Mouse (Mus musculus) neural tube, embryonic 14.5 days (tissue): ENCODE measurements around the gene R3hdm4. TPM values are rescaled to one million over a fixed set of nuclear protein-coding genes. Genes with fewer than 3 reads are reported as not detected.

Source experiments
- ATAC-seq: fragments of 200-750 bp; cut with Nextera tagmentation; 2 replicates; pipeline ENCODE4 v1.8.0; 2017; ENCODE audit warnings: low read depth, mild to moderate bottlenecking, moderate TSS enrichment, moderate library complexity
- H3K27ac ChIP-seq: fragments of 300-500 bp; sonication (generic); 2 replicates; pipeline ENCODE4 v1.5.1; 2014; ENCODE audit warnings: low read depth, mild to moderate bottlenecking, control low read depth, low read length, moderate library complexity, mixed read lengths
- H3K27me3 ChIP-seq: fragments of 300-500 bp; sonication (generic); 2 replicates; pipeline ENCODE4 v1.6.1; 2014; ENCODE audit warnings: low read length; ENCODE audit not compliant: control insufficient read depth, insufficient read depth
- H3K36me3 ChIP-seq: fragments of 300-500 bp; sonication (generic); 2 replicates; pipeline ENCODE4 v1.6.1; 2014; ENCODE audit warnings: low read length, mixed read lengths; ENCODE audit not compliant: control insufficient read depth, insufficient read depth
- H3K4me1 ChIP-seq: fragments of 300-500 bp; sonication (generic); 2 replicates; pipeline ENCODE4 v1.6.1; 2014; ENCODE audit warnings: low read length; ENCODE audit not compliant: control insufficient read depth, insufficient read depth
- H3K4me2 ChIP-seq: fragments of 300-500 bp; sonication (generic); 2 replicates; pipeline ENCODE4 v1.6.1; 2014; ENCODE audit warnings: mild to moderate bottlenecking, low read depth, low read length, control low read depth
- H3K4me3 ChIP-seq: fragments of 300-500 bp; sonication (generic); 2 replicates; pipeline ENCODE4 v1.5.1; 2014; ENCODE audit warnings: low read depth, low read length, control low read depth, mixed read lengths
- H3K9ac ChIP-seq: fragments of 300-500 bp; sonication (generic); replicated peaks from 2 replicates; pipeline ENCODE4 v1.6.1; 2014; ENCODE audit warnings: low read depth, mild to moderate bottlenecking, control low read depth, low read length, mixed read lengths
- H3K9me3 ChIP-seq: fragments of 300-500 bp; sonication (generic); 2 replicates; pipeline ENCODE4 v1.6.1; 2016; ENCODE audit warnings: low read length; ENCODE audit not compliant: control insufficient read depth
- whole genome bisulfite sequencing: fragments of 180-500 bp; shearing (Covaris S2); extraction: QIAGEN DNeasy Blood & Tissue Kit; methylation state at CpG from one replicate; pipeline ENCODE4 v1.1.7; 2014; 5-methylcytosine and 5-hydroxymethylcytosine counted together
- polyA plus RNA-seq: library from polyadenylated mRNA; unstranded; fragments of >200 nt; fragmentation: Nextera tagmentation; extraction: Ambion mirVana; gene quantifications from 2 replicates; pipeline ENCODE4 v1.2.1, GENCODE M21; 2014

Gene R3hdm4
- 253 and 265 TPM in 2 replicates for polyA plus RNA-seq

GRCm38 (mm10) chr10:79920958-79921535 lies at the start of gene R3hdm4:
Gene R3hdm4, minus strand, starts transcription at chr10:79921208.
- H3K9ac ChIP-seq, result 0 out of 2 replicates have a peak within 1 kb of the TSS, but pooled peaks have one; percentile 32
- no peak for ATAC-seq
- peaks cover 10% of the 10 kb centered on the region for H3K4me1 ChIP-seq
- no peak within 1 kb of the TSS for H3K27ac ChIP-seq
- H3K9me3 ChIP-seq, result no peaks in the 10 kb centered on the region
- peak within 1 kb of the TSS; percentile 12 for H3K4me3 ChIP-seq
- H3K27me3 ChIP-seq, result peaks cover 60% of the 10 kb centered on the region
- H3K4me2 ChIP-seq, result peak within 1 kb of the TSS; percentile 44
- no peaks in the 10 kb centered on the region for H3K36me3 ChIP-seq
- WGBS, result 3% methylated on average over 34 of the region's 41 CpGs

- Histone ChIP-seq H3K27me3 (peaks cover 22% of the 10 kb centered on the region), H3K4me3 (peak within 1 kb of the TSS; percentile 25), H3K9ac (peak within 1 kb of the TSS; percentile 32; the same call in 1 of the 2 replicates), H3K4me2 (peak within 1 kb of the TSS; percentile 50), H3K4me1 (0 out of 2 replicates have a peak, but pooled peaks cover 6% of the 10 kb centered on the region), H3K27ac (no peak within 1 kb of the TSS), H3K9me3 (no peaks in the 10 kb centered on the region), H3K36me3 (peaks cover 18% of the 10 kb centered on the region)
- ATAC-seq, result no peak
- WGBS, result 10% methylated on average over 39 of the region's 47 CpGs
Observed at GRCm38 (mm10) chr10:79970415-79971182, 49.6 kb upstream of the R3hdm4 start, which contains the start of gene Grin3b. Gene Grin3b, plus strand, starts transcription at chr10:79970715.

GRCm38 (mm10) chr10:79969124-79969568 lies 48.1 kb upstream of the R3hdm4 start:
- H3K36me3 ChIP-seq, result peaks cover 19% of the 10 kb centered on the region
- H3K9me3 ChIP-seq, result no peaks in the 10 kb centered on the region
- H3K27ac ChIP-seq, result no peak overlapping the region
- peaks cover 22% of the 10 kb centered on the region for H3K27me3 ChIP-seq
- ATAC-seq, result no peak
- no peak overlapping the region for H3K4me2 ChIP-seq
- no peak overlapping the region for H3K4me3 ChIP-seq
- WGBS, result 22% methylated on average over 3 of the region's 3 CpGs
- H3K4me1 ChIP-seq, result 0 out of 2 replicates have a peak, but pooled peaks cover 6% of the 10 kb centered on the region
- no peak overlapping the region for H3K9ac ChIP-seq

GRCm38 (mm10) chr10:79968181-79968580 lies 47.2 kb upstream of the R3hdm4 start:
- no peak overlapping the region for H3K4me2 ChIP-seq
- no peak overlapping the region for H3K9ac ChIP-seq
- H3K4me3 ChIP-seq, result no peak overlapping the region
- 92% methylated on average over 1 of the region's 1 CpGs for WGBS
- H3K36me3 ChIP-seq, result peaks cover 19% of the 10 kb centered on the region
- no peak for ATAC-seq
- H3K4me1 ChIP-seq, result 0 out of 2 replicates have a peak, but pooled peaks cover 6% of the 10 kb centered on the region
- H3K27ac ChIP-seq, result no peak overlapping the region
- H3K9me3 ChIP-seq, result no peaks in the 10 kb centered on the region
- H3K27me3 ChIP-seq, result peaks cover 22% of the 10 kb centered on the region

- no peak for ATAC-seq
- no peak overlapping the region for H3K4me3 ChIP-seq
- H3K9ac ChIP-seq, result no peak overlapping the region
- H3K9me3 ChIP-seq, result no peaks in the 10 kb centered on the region
- 95% methylated on average over 5 of the region's 5 CpGs for WGBS
- peaks cover 21% of the 10 kb centered on the region for H3K27me3 ChIP-seq
- H3K4me2 ChIP-seq, result no peak overlapping the region
- H3K4me1 ChIP-seq, result 0 out of 2 replicates have a peak, but pooled peaks cover 6% of the 10 kb centered on the region
- no peak overlapping the region for H3K27ac ChIP-seq
- H3K36me3 ChIP-seq, result peaks cover 27% of the 10 kb centered on the region
Observed at GRCm38 (mm10) chr10:79966886-79967400, 45.9 kb upstream of the R3hdm4 start.

- peaks cover 7% of the 10 kb centered on the region; the same call in 1 of the 2 replicates for H3K27me3 ChIP-seq
- H3K9me3 ChIP-seq, result no peaks in the 10 kb centered on the region
- peaks cover 6% of the 10 kb centered on the region; the same call in 1 of the 2 replicates for H3K4me1 ChIP-seq
- no peak overlapping the region for H3K27ac ChIP-seq
- no peak for ATAC-seq
- no peak overlapping the region for H3K4me3 ChIP-seq
- 89% methylated on average over 5 of the region's 5 CpGs for WGBS
- H3K4me2 ChIP-seq, result no peak overlapping the region
- peaks cover 27% of the 10 kb centered on the region for H3K36me3 ChIP-seq
- no peak overlapping the region for H3K9ac ChIP-seq
Observed at GRCm38 (mm10) chr10:79965325-79965724, 44.3 kb upstream of the R3hdm4 start.

GRCm38 (mm10) chr10:79964727-79965126 lies 43.7 kb upstream of the R3hdm4 start:
- H3K36me3 ChIP-seq, result peaks cover 27% of the 10 kb centered on the region
- H3K9ac ChIP-seq, result no peak overlapping the region
- WGBS, result 95% methylated on average over 7 of the region's 7 CpGs
- peaks cover 6% of the 10 kb centered on the region; the same call in 1 of the 2 replicates for H3K4me1 ChIP-seq
- no peak overlapping the region for H3K4me2 ChIP-seq
- H3K9me3 ChIP-seq, result no peaks in the 10 kb centered on the region
- peaks cover 6% of the 10 kb centered on the region; the same call in 1 of the 2 replicates for H3K27me3 ChIP-seq
- H3K27ac ChIP-seq, result no peak overlapping the region
- no peak overlapping the region for H3K4me3 ChIP-seq
- no peak for ATAC-seq

- no peak for ATAC-seq
- WGBS, result 17% methylated on average over 10 of the region's 10 CpGs
- peak overlapping the region; percentile 66 for H3K4me2 ChIP-seq
- peak overlapping the region; percentile 88 for H3K4me3 ChIP-seq
- H3K27ac ChIP-seq, result no peak overlapping the region
- H3K9ac ChIP-seq, result peak overlapping the region; percentile 74
- no peaks in the 10 kb centered on the region for H3K27me3 ChIP-seq
- peaks cover 6% of the 10 kb centered on the region; the same call in 1 of the 2 replicates for H3K4me1 ChIP-seq
- 0 out of 2 replicates have a peak, but pooled peaks cover 15% of the 10 kb centered on the region for H3K36me3 ChIP-seq
- H3K9me3 ChIP-seq, result no peaks in the 10 kb centered on the region
Observed at GRCm38 (mm10) chr10:79960671-79961294, 39.8 kb upstream of the R3hdm4 start.
